12 mouse cellular contexts compared by ENCODE assay signal in genomic region chr2:74378709-74379108, GRCm38 (mm10).
"Had no signal": no experiment of that assay in that cellular context is flagged by ENCODE, and none has a peak within 500 bp of the region (broad histone marks: within the 10 kb centered on the region; RNA-seq: fewer than 3 reads in every experiment).

No protein-coding gene starts in this region.

- DNase-seq: retina, postnatal 1 day; right cerebral cortex, adult 18-20 months; right cerebral cortex, postnatal 14 days; right cerebral cortex, postnatal 25 days; right cerebral cortex, postnatal 4 days; spleen, adult 18-20 months; thymus, adult 18-20 months; thymus, adult 2 months; thymus, postnatal 14 days; thymus, postnatal 25 days; thymus, postnatal 36 days; thymus, postnatal 4 days had no signal
